Mouse (Mus musculus) myocyte (in vitro differentiated cells): ENCODE measurements around the gene Ly86.

Source experiments
- MAX ChIP-seq: IDR thresholded peaks from one replicate; pipeline ENCODE4 v1.6.1; 2011; ENCODE audit warnings: low read depth, mild to moderate bottlenecking, control low read depth
- POLR2A ChIP-seq: IDR thresholded peaks from one replicate; pipeline ENCODE4 v1.6.1; 2011; ENCODE audit warnings: low read depth, mild to moderate bottlenecking, control low read depth, moderate library complexity; ENCODE audit not compliant: insufficient read length
- REST ChIP-seq: IDR thresholded peaks from one replicate; pipeline ENCODE4 v1.6.1; 2011; ENCODE audit warnings: mild to moderate bottlenecking, control low read depth, moderate library complexity; ENCODE audit not compliant: insufficient read depth, insufficient read length
- TCF12 ChIP-seq: IDR thresholded peaks from one replicate; pipeline ENCODE4 v1.6.1; 2011; ENCODE audit warnings: mild to moderate bottlenecking, control low read depth; ENCODE audit not compliant: poor library complexity, insufficient read depth, severe bottlenecking

- no peak for TF ChIP-seq TCF12
- no peak for TF ChIP-seq POLR2A
- no peak for TF ChIP-seq REST
- TF ChIP-seq MAX: no peak
Observed at GRCm38 (mm10) chr13:37312951-37313350, 32.1 kb upstream of the Ly86 start.
